Mouse (Mus musculus) midbrain, embryonic 16.5 days (tissue): ENCODE measurements around the gene Itga9. TPM values are rescaled to one million over a fixed set of nuclear protein-coding genes. Genes with fewer than 3 reads are reported as not detected.

ENCODE experiments used
- ATAC-seq: fragments of 200-750 bp; cut with Nextera tagmentation; 2 replicates; pipeline ENCODE4 v1.8.0; 2017; ENCODE audit warnings: moderate TSS enrichment
- H3K27ac ChIP-seq: fragments of 300-500 bp; sonication (generic); 2 replicates; pipeline ENCODE4 v1.5.1; 2014; ENCODE audit warnings: mild to moderate bottlenecking, low read length, mixed read lengths
- H3K27me3 ChIP-seq: fragments of 300-500 bp; sonication (generic); 2 replicates; pipeline ENCODE4 v1.6.1; 2014; ENCODE audit warnings: low read depth, low read length, mixed read lengths; ENCODE audit not compliant: control insufficient read depth, insufficient read depth
- H3K36me3 ChIP-seq: fragments of 300-500 bp; sonication (generic); 2 replicates; pipeline ENCODE4 v1.6.1; 2014; ENCODE audit warnings: mild to moderate bottlenecking, low read length, moderate library complexity, mixed read lengths; ENCODE audit not compliant: control insufficient read depth, insufficient read depth
- H3K4me1 ChIP-seq: fragments of 300-500 bp; sonication (generic); 2 replicates; pipeline ENCODE4 v1.6.1; 2014; ENCODE audit warnings: mild to moderate bottlenecking, low read length, mixed read lengths; ENCODE audit not compliant: control insufficient read depth, insufficient read depth
- H3K4me2 ChIP-seq: fragments of 300-500 bp; sonication (generic); 2 replicates; pipeline ENCODE4 v1.6.1; 2014; ENCODE audit warnings: mild to moderate bottlenecking, low read length, mixed read lengths
- H3K4me3 ChIP-seq: fragments of 300-500 bp; sonication (generic); 2 replicates; pipeline ENCODE4 v1.5.1; 2014; ENCODE audit warnings: low read depth, mild to moderate bottlenecking, low read length, moderate library complexity, mixed read lengths
- H3K9ac ChIP-seq: fragments of 300-500 bp; sonication (generic); 2 replicates; pipeline ENCODE4 v1.6.1; 2014; ENCODE audit warnings: low read depth, low read length, mixed read lengths
- H3K9me3 ChIP-seq: fragments of 300-500 bp; sonication (generic); replicated peaks from 2 replicates; pipeline ENCODE4 v1.6.1; 2014; ENCODE audit warnings: mild to moderate bottlenecking, low read length, mixed read lengths; ENCODE audit not compliant: control insufficient read depth, poor library complexity, severe bottlenecking
- WGBS: fragments of 180-500 bp; shearing (Covaris S2); extraction: QIAGEN DNeasy Blood & Tissue Kit; methylation state at CpG from one replicate; pipeline ENCODE4 v1.1.7; 2014; 5-methylcytosine and 5-hydroxymethylcytosine counted together
- polyA plus RNA-seq: library from polyadenylated mRNA; unstranded; fragments of >200 nt; fragmentation: Nextera tagmentation; extraction: Ambion mirVana; gene quantifications from 2 replicates; pipeline ENCODE4 v1.2.1, GENCODE M21; 2015

The Itga9 gene
- polyA plus RNA-seq, 1 experiment from 2014 or later: 1.0 TPM

DNA sequence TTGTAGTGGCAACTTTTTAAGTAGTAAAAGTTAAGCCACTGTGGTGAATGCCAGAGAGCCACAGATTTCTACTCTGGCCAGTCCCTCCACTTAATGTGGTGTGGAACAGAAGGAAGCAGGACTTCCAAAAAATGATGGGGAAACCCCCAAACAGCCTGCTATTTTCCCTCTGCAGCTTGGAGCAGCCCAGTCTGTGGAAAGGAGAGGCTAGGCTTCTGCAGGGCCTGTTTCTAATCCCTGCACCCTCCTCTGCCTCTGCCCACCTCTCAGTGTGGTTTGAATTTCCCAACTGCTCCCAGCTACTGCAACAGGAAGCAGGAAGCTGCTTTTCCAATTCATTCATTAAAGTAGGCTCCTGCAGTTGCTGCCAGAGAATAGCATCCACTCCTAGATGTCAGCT is 158.6 kb downstream of the Itga9 start:
- H3K9me3 ChIP-seq: no peaks in the 10 kb centered on the region
- no peak for ATAC-seq
- no peak overlapping the region for H3K4me3 ChIP-seq

DNA sequence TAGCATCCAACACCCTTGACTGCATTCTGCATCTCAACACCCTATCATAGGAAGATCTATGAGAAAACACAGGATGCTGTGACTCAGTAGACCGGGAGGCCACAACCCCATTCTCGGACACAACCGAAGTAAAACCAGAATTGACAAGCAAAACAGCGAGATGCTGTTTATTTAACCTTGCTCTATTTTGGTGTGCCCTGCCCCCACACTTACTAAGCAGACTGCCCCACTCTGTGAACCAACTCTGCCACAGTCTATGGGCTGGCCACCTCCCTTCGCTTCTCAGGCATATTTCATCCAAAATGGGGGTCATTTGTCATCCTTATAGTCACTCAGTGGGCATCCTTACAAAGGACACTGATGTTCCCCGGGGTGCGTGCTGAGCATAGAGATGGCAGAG is 160.5 kb downstream of the Itga9 start:
- 91% methylated on average over 7 of the region's 7 CpGs for WGBS
- no peaks in the 10 kb centered on the region for H3K4me1 ChIP-seq
- no peak overlapping the region for H3K4me3 ChIP-seq
- H3K4me2 ChIP-seq: no peak overlapping the region
- no peaks in the 10 kb centered on the region for H3K36me3 ChIP-seq
- no peak overlapping the region for H3K27ac ChIP-seq
- ATAC-seq: no peak
- no peak overlapping the region for H3K9ac ChIP-seq
- no peaks in the 10 kb centered on the region for H3K27me3 ChIP-seq
- no peaks in the 10 kb centered on the region for H3K9me3 ChIP-seq

More for the DNA sequence above, 158.6 kb downstream of the Itga9 start:
- Histone ChIP-seq H3K27ac (no peak overlapping the region), H3K4me1 (no peaks in the 10 kb centered on the region), H3K4me2 (no peak overlapping the region), H3K9ac (no peak overlapping the region), H3K27me3 (no peaks in the 10 kb centered on the region), H3K36me3 (no peaks in the 10 kb centered on the region)

DNA sequence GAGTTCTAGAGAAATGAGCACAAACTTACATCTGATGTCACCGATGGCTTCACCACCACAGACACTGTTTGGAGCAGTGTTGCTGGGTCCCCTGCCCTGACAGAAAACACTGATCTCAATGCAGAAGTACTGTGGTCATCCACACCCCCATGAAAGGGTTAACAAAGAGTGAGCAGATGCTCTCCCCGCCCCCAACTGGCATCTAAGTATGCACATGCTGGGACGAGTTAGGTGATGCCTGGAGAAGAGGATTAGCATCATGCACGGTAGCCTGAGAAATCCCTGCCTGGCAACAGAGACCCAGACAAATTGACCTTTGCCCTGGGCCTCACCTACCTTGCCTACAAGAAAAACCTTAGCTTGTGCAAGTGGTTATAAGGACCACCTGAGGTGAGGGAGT is 162.1 kb downstream of the Itga9 start:
- no peak overlapping the region for H3K4me2 ChIP-seq
- no peaks in the 10 kb centered on the region for H3K4me1 ChIP-seq
- H3K27ac ChIP-seq: no peak overlapping the region
- no peaks in the 10 kb centered on the region for H3K9me3 ChIP-seq
- no peaks in the 10 kb centered on the region for H3K36me3 ChIP-seq
- no peak overlapping the region for H3K9ac ChIP-seq
- H3K4me3 ChIP-seq: no peak overlapping the region
- no peak for ATAC-seq
- 33% methylated on average over 4 of the region's 4 CpGs for WGBS
- no peaks in the 10 kb centered on the region for H3K27me3 ChIP-seq

DNA sequence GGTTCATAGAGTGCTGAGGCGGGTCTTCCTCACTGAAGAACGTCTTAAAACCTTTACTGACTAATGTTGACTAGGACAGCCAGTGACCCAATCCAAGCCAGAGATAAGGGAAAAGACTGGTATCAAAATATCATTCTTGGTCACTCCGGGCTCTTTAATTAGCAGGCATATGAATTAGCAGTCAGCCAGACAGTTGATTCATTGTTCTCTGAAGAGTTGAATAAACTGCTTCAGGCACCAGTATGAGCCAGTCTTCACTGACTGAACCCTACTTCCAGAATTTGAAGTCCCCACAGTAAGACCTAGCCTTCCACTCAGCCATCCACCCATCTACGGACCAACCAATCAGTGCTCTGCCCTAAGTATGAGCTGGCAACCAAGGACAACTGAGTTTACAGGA is 163.9 kb downstream of the Itga9 start:
- no peak overlapping the region for H3K27ac ChIP-seq
- 84% methylated on average over 4 of the region's 4 CpGs for WGBS
- H3K36me3 ChIP-seq: no peaks in the 10 kb centered on the region
- no peak for ATAC-seq
- H3K4me2 ChIP-seq: no peak overlapping the region
- H3K4me1 ChIP-seq: no peaks in the 10 kb centered on the region
- H3K27me3 ChIP-seq: no peaks in the 10 kb centered on the region
- H3K4me3 ChIP-seq: no peak overlapping the region
- no peak overlapping the region for H3K9ac ChIP-seq
- no peaks in the 10 kb centered on the region for H3K9me3 ChIP-seq

DNA sequence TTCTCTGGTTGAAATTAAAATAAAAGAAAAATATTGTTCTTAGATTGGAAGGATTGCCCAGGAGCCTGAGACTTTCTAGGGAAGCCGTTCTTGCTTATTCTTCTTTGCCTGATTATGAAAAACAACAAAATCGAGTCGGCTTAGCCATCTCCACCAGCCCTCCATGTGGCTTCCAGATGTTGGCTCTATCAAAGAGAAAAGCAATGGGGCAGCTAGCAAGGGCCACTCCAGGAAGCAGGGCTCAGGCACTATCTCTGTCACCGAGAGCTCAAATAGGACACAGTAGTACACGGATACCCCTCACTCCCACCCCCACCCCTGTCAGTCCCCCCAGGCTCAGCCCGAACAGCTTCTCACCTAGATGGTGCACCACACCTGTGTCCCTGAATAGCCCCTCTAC is 168.2 kb downstream of the Itga9 start:
- Histone ChIP-seq H3K9me3 (no peaks in the 10 kb centered on the region), H3K27me3 (no peaks in the 10 kb centered on the region), H3K4me2 (no peak overlapping the region), H3K27ac (no peak overlapping the region), H3K4me3 (no peak overlapping the region), H3K9ac (no peak overlapping the region), H3K36me3 (no peaks in the 10 kb centered on the region), H3K4me1 (peaks cover 7% of the 10 kb centered on the region; the same call in 1 of the 2 replicates)
- 87% methylated on average over 6 of the region's 6 CpGs for WGBS
- no peak for ATAC-seq

DNA sequence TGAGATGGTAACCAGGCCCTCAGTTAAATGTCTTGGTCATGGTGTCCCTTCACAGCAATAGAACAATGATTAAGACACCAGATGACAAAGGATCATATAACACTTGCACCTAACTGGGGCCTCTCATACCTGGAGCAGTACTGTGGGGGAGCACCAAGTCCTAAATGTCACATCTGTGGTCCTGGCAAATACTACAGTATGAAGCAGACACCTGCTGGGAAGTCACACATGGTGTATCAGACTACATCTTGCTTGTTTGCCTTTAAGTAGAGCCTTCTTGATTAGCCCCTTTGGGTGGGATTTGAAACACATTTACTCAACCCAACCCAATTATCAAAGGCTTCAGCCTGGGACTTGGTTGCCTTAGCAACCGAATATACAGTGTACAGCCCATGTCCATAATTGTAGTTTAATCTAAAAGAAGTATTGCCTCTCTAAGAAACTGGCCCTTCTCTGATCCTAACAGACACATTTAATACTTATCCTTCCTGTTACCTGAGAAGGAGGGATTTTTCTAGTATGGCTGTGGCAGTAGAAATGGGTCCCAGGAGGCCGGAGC is 170.5 kb downstream of the Itga9 start:
- Histone ChIP-seq H3K9me3 (no peaks in the 10 kb centered on the region), H3K36me3 (no peaks in the 10 kb centered on the region), H3K4me3 (no peak overlapping the region), H3K4me2 (no peak overlapping the region), H3K9ac (no peak overlapping the region), H3K27me3 (no peaks in the 10 kb centered on the region), H3K4me1 (peaks cover 7% of the 10 kb centered on the region; the same call in 1 of the 2 replicates), H3K27ac (0 out of 2 replicates have a peak overlapping the region, but pooled peaks have one; percentile 22)
- 84% methylated on average over 2 of the region's 2 CpGs for WGBS
- ATAC-seq: no peak

DNA sequence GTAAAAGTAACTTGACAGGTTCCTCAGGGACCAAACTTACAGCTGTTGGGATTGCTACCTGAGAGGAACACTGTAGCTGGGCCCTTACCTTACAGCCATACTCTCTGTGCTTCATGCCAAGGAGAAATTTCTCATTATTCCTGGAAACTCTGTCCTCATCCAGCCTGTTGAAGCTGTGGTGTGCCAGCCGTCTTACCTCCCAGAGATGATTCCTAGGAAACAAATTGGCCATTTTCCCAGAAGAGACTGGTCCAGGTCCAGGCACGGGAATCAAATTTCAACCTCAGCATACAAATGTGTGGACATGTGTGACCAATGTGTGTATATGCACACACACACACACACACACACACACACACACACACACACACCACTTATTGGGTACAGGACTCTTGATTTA is 172.1 kb downstream of the Itga9 start:
- Histone ChIP-seq H3K27me3 (no peaks in the 10 kb centered on the region), H3K4me2 (no peak overlapping the region), H3K9me3 (no peaks in the 10 kb centered on the region), H3K36me3 (no peaks in the 10 kb centered on the region), H3K4me3 (no peak overlapping the region), H3K4me1 (peaks cover 7% of the 10 kb centered on the region; the same call in 1 of the 2 replicates), H3K9ac (no peak overlapping the region), H3K27ac (no peak overlapping the region)
- ATAC-seq: no peak
- 64% methylated on average over 2 of the region's 2 CpGs for WGBS

DNA sequence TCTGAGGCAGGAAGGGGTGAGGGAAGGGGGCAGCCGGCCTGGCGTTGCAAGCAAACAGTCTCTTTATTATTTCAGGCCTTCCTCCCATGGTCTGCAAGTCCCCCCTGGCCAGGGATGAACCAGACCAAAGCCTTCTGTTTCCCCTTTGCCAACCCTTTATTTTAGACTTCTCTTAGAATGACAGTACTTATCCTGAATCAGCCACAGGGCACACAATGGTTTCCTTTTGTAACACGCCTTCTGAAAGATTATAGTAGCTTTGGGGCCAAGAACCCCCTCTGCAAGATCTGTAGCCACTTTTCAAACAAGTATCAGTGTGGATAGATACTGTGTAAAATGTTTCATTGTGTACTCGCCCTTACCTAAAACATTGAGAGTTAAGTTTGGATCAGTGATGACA is 178.1 kb downstream of the Itga9 start:
- Histone ChIP-seq H3K36me3 (no peaks in the 10 kb centered on the region), H3K4me3 (no peak overlapping the region), H3K9ac (no peak overlapping the region), H3K4me2 (no peak overlapping the region), H3K4me1 (0 out of 2 replicates have a peak, but pooled peaks cover 3% of the 10 kb centered on the region), H3K27ac (no peak overlapping the region), H3K9me3 (no peaks in the 10 kb centered on the region), H3K27me3 (no peaks in the 10 kb centered on the region)
- no peak for ATAC-seq
- 36% methylated on average over 4 of the region's 4 CpGs for WGBS

DNA sequence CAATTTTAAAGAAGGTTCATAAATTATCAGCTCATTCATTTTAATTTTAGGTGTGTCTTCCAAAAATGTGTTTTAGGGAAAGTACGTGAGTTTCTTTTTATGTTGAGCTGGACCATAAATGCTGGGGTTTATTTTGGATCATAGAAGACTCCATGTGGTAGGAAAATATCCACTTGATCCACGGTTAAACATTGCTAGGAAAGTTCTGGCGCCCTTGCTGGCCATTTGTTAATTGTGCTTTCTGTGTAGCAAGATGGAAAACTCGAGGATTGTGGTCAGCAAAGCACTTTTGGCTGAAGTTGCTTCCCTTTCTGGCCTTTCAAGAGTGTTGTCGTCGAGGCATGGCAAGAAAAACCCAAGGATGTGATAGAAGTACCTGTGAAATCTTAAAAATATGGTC is 179.3 kb downstream of the Itga9 start:
- ATAC-seq: no peak
- no peaks in the 10 kb centered on the region for H3K9me3 ChIP-seq
- H3K4me2 ChIP-seq: no peak overlapping the region
- H3K9ac ChIP-seq: no peak overlapping the region
- H3K4me3 ChIP-seq: no peak overlapping the region
- 85% methylated on average over 6 of the region's 6 CpGs for WGBS
- no peak overlapping the region for H3K27ac ChIP-seq
- H3K4me1 ChIP-seq: 0 out of 2 replicates have a peak, but pooled peaks cover 3% of the 10 kb centered on the region
- H3K27me3 ChIP-seq: no peaks in the 10 kb centered on the region
- no peaks in the 10 kb centered on the region for H3K36me3 ChIP-seq
